Mouse (Mus musculus) lung, postnatal 25 days (tissue): ENCODE results near the gene Msh2.

Experiments used
- DNase-seq: peaks from one replicate; pipeline ENCODE4 v3.0.0; 2022; ENCODE audit warnings: low spot score

Msh2 gene

GRCm38 (mm10) chr17:87700101-87700500 lies 28.0 kb downstream of the Msh2 start:
- DNase-seq: no peak

GRCm38 (mm10) chr17:87724727-87725126 lies 52.6 kb downstream of the Msh2 start:
- no peak for DNase-seq

GRCm38 (mm10) chr17:87726489-87727356 lies 54.6 kb downstream of the Msh2 start:
- no peak for DNase-seq

GRCm38 (mm10) chr17:87731962-87732361 lies 59.8 kb downstream of the Msh2 start:
- DNase-seq: no peak

- DNase-seq: no peak
Measured at GRCm38 (mm10) chr17:87734471-87734870, 62.3 kb downstream of the Msh2 start.

- no peak for DNase-seq
Measured at GRCm38 (mm10) chr17:87737144-87737543, 65.0 kb downstream of the Msh2 start.

GRCm38 (mm10) chr17:87739835-87740234 lies 67.7 kb downstream of the Msh2 start:
- DNase-seq: no peak

GRCm38 (mm10) chr17:87744985-87745925 lies 73.1 kb downstream of the Msh2 start:
- no peak for DNase-seq

GRCm38 (mm10) chr17:87745926-87746888 lies 74.1 kb downstream of the Msh2 start:
- DNase-seq: peak; percentile 2

- no peak for DNase-seq
Measured at GRCm38 (mm10) chr17:87760315-87760714, 88.2 kb downstream of the Msh2 start.

GRCm38 (mm10) chr17:87763146-87763545 lies 91.0 kb downstream of the Msh2 start:
- DNase-seq: no peak

- DNase-seq: no peak
Measured at GRCm38 (mm10) chr17:87765031-87765430, 92.9 kb downstream of the Msh2 start.

- no peak for DNase-seq
Measured at GRCm38 (mm10) chr17:87766888-87767287, 94.8 kb downstream of the Msh2 start.

GRCm38 (mm10) chr17:87770766-87771165 lies 98.6 kb downstream of the Msh2 start:
- DNase-seq: no peak

- no peak for DNase-seq
Measured at GRCm38 (mm10) chr17:87773175-87773574, 101.0 kb downstream of the Msh2 start.
